Mouse (Mus musculus): ENCODE data around the gene Usp48. TPM values are rescaled to one million over a fixed set of nuclear protein-coding genes. Genes with fewer than 3 reads are reported as not detected.

The Usp48 gene
- 100 to 1,000 TPM; 249 to 266 TPM for total RNA-seq (2023)

DNA sequence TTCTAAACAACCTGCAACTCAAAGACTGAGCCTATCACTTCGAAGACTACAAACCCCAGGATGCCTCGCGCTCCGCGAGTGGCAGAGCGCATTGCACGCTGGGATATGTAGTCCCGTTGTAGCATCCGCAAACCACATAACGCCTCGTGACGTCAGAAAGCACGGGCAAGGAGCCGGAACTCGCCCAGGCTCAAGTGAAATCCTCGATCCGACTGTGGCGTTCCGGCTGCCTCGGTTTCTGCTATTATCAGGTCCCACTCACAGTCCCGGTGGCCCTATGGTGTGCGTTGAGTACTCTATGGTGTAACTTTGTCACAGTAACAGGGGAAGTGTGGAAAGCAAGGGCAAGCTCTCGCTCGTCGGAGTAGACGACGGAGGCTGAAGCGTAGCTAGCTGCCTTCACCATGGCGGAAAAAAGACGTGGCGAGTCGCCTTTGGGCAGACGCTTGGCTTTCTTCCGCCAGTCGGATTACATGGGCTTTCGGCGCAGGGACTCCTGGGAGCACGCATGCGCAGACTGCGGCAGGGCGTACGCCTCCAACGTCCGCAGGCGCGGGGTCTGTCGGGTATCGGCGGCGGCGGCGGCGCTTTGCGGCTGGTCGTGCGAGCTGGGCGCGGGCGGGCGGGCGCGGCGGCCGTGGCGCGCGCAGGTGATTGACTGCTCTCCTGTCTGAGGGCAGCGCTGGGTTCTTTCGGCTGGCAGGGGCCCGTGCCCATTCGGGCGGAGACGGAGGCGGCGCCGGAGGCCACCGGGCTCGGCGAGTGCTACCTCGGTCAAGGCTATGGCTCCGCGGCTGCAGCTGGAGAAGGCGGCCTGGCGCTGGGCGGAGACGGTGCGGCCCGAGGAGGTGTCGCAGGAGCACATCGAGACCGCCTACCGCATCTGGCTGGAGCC is at the start of gene Usp48:
Usp48 (plus strand) TSS at position 155 of the 895 bp plus-strand sequence.

DNA sequence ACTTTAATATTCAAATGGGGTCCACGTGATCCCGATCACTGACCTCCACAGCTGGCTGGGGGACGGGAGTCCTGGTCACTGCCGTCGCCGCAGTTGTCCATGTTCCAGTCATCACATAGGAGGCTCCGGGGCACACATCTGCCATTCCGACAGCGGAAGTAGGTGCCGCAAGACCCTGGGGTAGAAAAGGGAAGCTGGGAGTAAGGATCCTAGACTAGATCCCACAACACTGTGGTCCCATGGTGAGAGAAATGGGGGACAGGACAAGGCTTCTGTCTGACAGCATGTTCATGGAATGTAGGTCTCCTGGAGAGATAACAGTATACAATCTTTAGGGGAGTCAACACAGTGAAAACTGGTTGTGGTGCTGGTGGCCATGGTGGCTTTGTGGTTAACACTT is 19.1 kb upstream of the Usp48 start, which contains the start of gene Ldlrad2:
Ldlrad2 (minus strand) TSS at position 101 of the 400 bp plus-strand sequence.

DNA sequence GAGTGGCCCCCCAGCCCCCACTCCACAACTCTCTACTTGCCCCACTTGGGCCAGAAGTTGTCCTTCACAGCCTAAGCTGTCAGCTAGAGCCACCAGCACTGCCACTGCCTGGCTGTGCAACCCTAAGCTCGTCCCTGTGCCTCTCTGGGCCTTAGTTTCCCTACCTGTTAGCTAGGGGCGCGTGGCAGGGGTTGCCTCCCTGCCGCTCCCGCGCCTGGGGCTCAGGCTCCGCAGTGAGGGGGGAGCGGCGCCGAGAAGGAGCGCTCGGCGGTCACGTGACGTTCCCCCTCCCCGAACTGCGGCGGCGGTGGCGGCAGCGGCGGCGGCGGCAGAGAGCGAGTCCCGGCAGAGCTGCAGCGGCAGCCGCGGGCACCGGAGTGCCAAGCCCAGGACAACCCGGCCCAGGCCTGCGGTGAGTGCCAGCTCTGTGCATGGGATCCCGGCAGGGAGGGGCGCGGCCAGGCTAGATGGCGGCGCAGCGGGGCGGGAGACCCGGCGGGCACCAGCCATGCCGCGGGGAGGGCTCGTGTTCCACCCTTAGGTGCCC is 71.0 kb downstream of the Usp48 start, which contains the start of gene Rap1gap:
Rap1gap (plus strand) TSS at position 294 of the 547 bp plus-strand sequence.

Other genes with a start within 250 kb of the Usp48 start
- gene Cdc42, start 236.0 kb upstream of the Usp48 start, total RNA-seq (2023): 100 to 1,000 TPM; 392 to 410 TPM
- not detected for gene Cela3a, start 184.0 kb upstream of the Usp48 start, total RNA-seq (2023)
- gene Cela3b, start 163.2 kb upstream of the Usp48 start, total RNA-seq (2023): not detected
- not detected for gene 1700013G24Rik, start 140.5 kb upstream of the Usp48 start, total RNA-seq (2023)
- under 1 TPM; 0.03 to 0.09 TPM for gene Hspg2, start 125.0 kb upstream of the Usp48 start, total RNA-seq (2023)
- not detected for gene Ldlrad2, start 19.2 kb upstream of the Usp48 start, total RNA-seq (2023)
- 1 to 10 TPM in 1 of 2 experiments, under 1 TPM in 1; 0.82 to 1.3 TPM for gene Rap1gap, start 71.0 kb downstream of the Usp48 start, total RNA-seq (2023)
- gene Alpl, start 202.6 kb downstream of the Usp48 start, total RNA-seq (2023): 10 to 100 TPM; 10.4 to 15.1 TPM

Measured in T-cell, adult 66 days (primary cell).